Mouse (Mus musculus): Measurements from ENCODE around the gene Flrt2. TPM values are rescaled to one million over a fixed set of nuclear protein-coding genes. Genes with fewer than 3 reads are reported as not detected.

Gene Flrt2
- polyA plus RNA-seq, 1 experiment from 2014 or later = 19.2 TPM

- Histone ChIP-seq H3K27me3 (no peaks in the 10 kb centered on the region), H3K36me3 (no peaks in the 10 kb centered on the region), H3K4me3 (no peak overlapping the region), H3K4me1 (replicated peaks) (0 out of 2 replicates have a peak, but pooled peaks cover 9% of the 10 kb centered on the region), H3K4me2 (no peak overlapping the region), H3K9ac (no peak overlapping the region), H3K27ac (no peak overlapping the region), H3K9me3 (replicated peaks) (no peaks in the 10 kb centered on the region)
- no peak for ATAC-seq (replicated peaks; ENCODE audit: insufficient number of reproducible peaks, insufficient read depth, low FRiP score, low read depth)
- WGBS = 54% methylated on average over 3 of the region's 3 CpGs
Measured at GRCm38 (mm10) chr12:95770251-95770650, 78.2 kb downstream of the Flrt2 start.

DNA sequence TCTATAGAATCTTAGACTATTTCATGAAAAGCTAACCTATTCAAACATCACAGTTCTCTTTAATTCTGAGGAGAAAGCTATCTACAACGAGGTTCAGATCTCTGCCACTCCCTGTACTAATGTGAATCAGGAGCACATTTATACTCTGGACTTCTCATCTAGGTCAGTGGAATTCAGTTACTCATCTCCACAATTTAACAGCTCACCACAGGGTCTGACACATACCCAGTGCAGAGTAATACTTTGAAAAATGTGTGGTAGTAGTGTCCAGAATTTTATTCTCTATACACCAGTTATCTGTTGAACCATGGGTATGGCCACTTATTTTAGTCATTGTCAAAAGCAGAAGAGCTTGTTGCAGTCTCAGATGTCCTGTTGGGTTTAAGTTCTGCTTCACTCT, 98.1 kb downstream of the Flrt2 start:
- ATAC-seq (replicated peaks; ENCODE audit: insufficient number of reproducible peaks, insufficient read depth, low FRiP score, low read depth) = no peak
- WGBS = 60% methylated on average over 1 of the region's 1 CpGs
- Histone ChIP-seq H3K9me3 (replicated peaks) (no peaks in the 10 kb centered on the region), H3K4me3 (no peak overlapping the region), H3K4me1 (replicated peaks) (no peaks in the 10 kb centered on the region), H3K27ac (no peak overlapping the region), H3K9ac (no peak overlapping the region), H3K4me2 (no peak overlapping the region), H3K36me3 (no peaks in the 10 kb centered on the region), H3K27me3 (no peaks in the 10 kb centered on the region)

- Histone ChIP-seq H3K9me3 (replicated peaks) (no peaks in the 10 kb centered on the region), H3K27ac (no peak overlapping the region), H3K27me3 (no peaks in the 10 kb centered on the region), H3K4me3 (no peak overlapping the region), H3K36me3 (no peaks in the 10 kb centered on the region), H3K4me2 (no peak overlapping the region), H3K9ac (no peak overlapping the region), H3K4me1 (replicated peaks) (no peaks in the 10 kb centered on the region)
- ATAC-seq (replicated peaks; ENCODE audit: insufficient number of reproducible peaks, insufficient read depth, low FRiP score, low read depth) = no peak
Measured at GRCm38 (mm10) chr12:95816660-95817059, 124.6 kb downstream of the Flrt2 start.
